Mouse (Mus musculus): Measurements from ENCODE around the gene Cdc42.

DNA sequence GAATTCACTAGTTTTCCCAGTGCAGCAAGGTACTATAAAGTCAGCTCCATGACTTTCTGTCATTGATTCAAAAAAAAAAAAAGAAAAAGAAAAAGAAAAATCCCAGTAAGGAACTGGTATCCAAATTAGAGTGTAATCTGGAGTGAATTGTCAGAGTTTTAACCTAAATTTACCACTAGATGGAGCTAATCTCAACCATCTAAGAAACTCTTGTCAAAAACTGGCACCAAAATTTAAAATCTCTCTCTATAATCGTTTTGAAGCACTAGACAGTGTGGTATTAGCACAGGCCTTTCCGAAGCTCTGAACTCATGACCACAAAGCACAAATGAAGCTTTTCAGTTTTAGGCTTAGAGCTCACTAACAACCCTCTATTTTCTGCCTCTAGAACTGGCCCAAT, 44.0 kb downstream of the Cdc42 start:
- TF ChIP-seq POLR2A (IDR thresholded peaks at IDR 0.05; ENCODE audit: insufficient read length, low read depth) (no peak), MAX (IDR thresholded peaks at IDR 0.05; ENCODE audit: low read depth) (no peak), REST (IDR thresholded peaks at IDR 0.05; ENCODE audit: insufficient read depth, insufficient read length) (no peak), TCF12 (IDR thresholded peaks at IDR 0.05; ENCODE audit: insufficient read depth, poor library complexity, severe bottlenecking) (no peak), E2F4 (IDR thresholded peaks at IDR 0.05; ENCODE audit: insufficient read depth) (no peak), POLR2AphosphoS2 (IDR thresholded peaks at IDR 0.05; ENCODE audit: insufficient read length, low read depth) (no peak), MYOG (IDR thresholded peaks at IDR 0.05; ENCODE audit: control insufficient read depth in 1 of 3, insufficient read depth in 1 of 3, insufficient read length in 2 of 3, low read depth in 2 of 3) (no peak)
